Comparison of ENCODE assay signal across 8 mouse cellular contexts in the genomic region with DNA sequence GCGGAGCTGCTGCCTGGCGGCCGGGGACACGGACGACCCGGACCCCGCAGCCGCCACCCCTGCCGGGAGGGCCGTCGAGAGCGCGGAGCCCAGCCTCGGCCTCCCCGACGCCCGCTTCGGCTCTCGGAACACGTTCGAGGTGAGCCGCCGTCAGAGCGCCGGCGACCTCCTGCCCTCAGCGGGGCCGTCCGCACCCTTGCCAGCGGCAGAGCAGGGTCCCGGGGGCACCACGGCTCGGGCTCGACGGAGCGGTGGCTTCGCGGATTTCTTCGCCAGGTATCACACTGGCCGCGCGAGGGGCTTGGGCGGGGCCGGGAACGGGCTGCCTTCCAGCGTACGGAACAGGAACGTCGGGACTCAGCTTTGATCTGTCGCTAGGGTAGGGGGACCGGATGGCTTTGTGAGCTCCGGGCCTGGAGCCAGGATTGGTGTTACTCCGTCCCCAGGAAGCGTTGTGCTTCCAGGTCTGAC. TPM values are rescaled to one million over a fixed set of nuclear protein-coding genes. Genes with fewer than 3 reads are reported as not detected.
DNase-seq lines count a peak whose midpoint lies in the region; ATAC-seq and TF ChIP-seq lines count a peak whose summit lies in the region.

No protein-coding gene starts in this region.

- peak overlapping the region; percentile 62 for H3K4me2 ChIP-seq in hindbrain, postnatal 0 days (ENCODE audit: low read depth, low read length)

- no peaks in the 10 kb centered on the region for H3K36me3 ChIP-seq in hindbrain, postnatal 0 days (ENCODE audit: insufficient read depth, low read length)

- no peaks in the 10 kb centered on the region for H3K27me3 ChIP-seq in hindbrain, postnatal 0 days (ENCODE audit: insufficient read depth, low read length)

- H3K4me3 ChIP-seq in cortical plate, adult 2 months (ENCODE audit: insufficient read depth, low read length), result peak overlapping the region; percentile 35
- H3K4me3 ChIP-seq in hindbrain, postnatal 0 days (ENCODE audit: low read length), result peak overlapping the region; percentile 94

- no peak for ATAC-seq in frontal cortex, adult (ENCODE audit: low TSS enrichment)
- ATAC-seq in hindbrain, postnatal 0 days, result peak; percentile 65
- ATAC-seq in megakaryocyte progenitor cell, adult 5-6 weeks (replicated peaks; ENCODE audit: poor library complexity), result peak; percentile 32

- H3K9ac ChIP-seq in hindbrain, postnatal 0 days (replicated peaks; ENCODE audit: low read length), result peak overlapping the region; percentile 91

- WGBS in hindbrain, postnatal 0 days, result under 1% methylated on average over 51 of the region's 54 CpGs

- DNase-seq in frontal cortex, postnatal 10 days (ENCODE audit: low spot score in 2 of 2), result peak; percentile 37 to 48
- peak; percentile 60 for DNase-seq in gastrocnemius, postnatal 14 days
- DNase-seq in hindbrain, postnatal 0 days (ENCODE audit: low spot score), result peak; percentile 78
- peak; percentile 20 to 21 for DNase-seq in left cerebral cortex, postnatal 25 days (ENCODE audit: low spot score in 2 of 2)
- peak; percentile 11 to 24 for DNase-seq in right cerebral cortex, postnatal 36 days (ENCODE audit: low spot score in 2 of 2)

- no peaks in the 10 kb centered on the region for H3K9me3 ChIP-seq in hindbrain, postnatal 0 days (ENCODE audit: low read length)

- peak overlapping the region; percentile 95 for H3K27ac ChIP-seq in cortical plate, adult 2 months (ENCODE audit: insufficient read depth, low read length)
- peak overlapping the region; percentile 95 for H3K27ac ChIP-seq in hindbrain, postnatal 0 days

- no peak for TF ChIP-seq POLR2A in cortical plate, adult 2 months (IDR thresholded peaks at IDR 0.05; ENCODE audit: extremely low read depth, insufficient read depth, low read length)

- TF ChIP-seq CTCF in cortical plate, adult 2 months (IDR thresholded peaks at IDR 0.05; ENCODE audit: extremely low read depth, insufficient read depth, low read length), result no peak
- no peak for TF ChIP-seq CTCF in hindbrain, postnatal 0 days (IDR thresholded peaks at IDR 0.05; ENCODE audit: low read depth)

- intact Hi-C loops in gastrocnemius, postnatal 14 days (cut with DNase I; ENCODE audit: low total_unique reads), result no loop called here
- intact Hi-C loops in left cerebral cortex, postnatal 25 days (cut with DNase I), result no loop called here

- peaks cover 2% of the 10 kb centered on the region; the same call in 1 of the 2 replicates for H3K4me1 ChIP-seq in cortical plate, adult 2 months (ENCODE audit: control insufficient read depth, insufficient read depth, low read length)
- peaks cover 5% of the 10 kb centered on the region; the same call in 1 of the 2 replicates for H3K4me1 ChIP-seq in hindbrain, postnatal 0 days (ENCODE audit: insufficient read depth, low read length)

RNA-seq across cellular contexts. Expression of a gene that starts 0.8 kb away (rescaled TPM):
- 6.9 and 7.0 TPM in 2 replicates for polyA plus RNA-seq in cortical plate, adult 2 months (2012; rRNA removed)
- total RNA-seq in gastrocnemius, postnatal 14 days (2021), result 1 to 10 TPM; 3.1 to 3.7 TPM
- total RNA-seq in hindbrain, postnatal 0 days (2014; rRNA removed), result 26.7 and 35.5 TPM in 2 replicates
- polyA plus RNA-seq in hindbrain, postnatal 0 days (2015; fragmentation: Nextera tagmentation; extraction: Ambion mirVana), result 6.1 and 7.3 TPM in 2 replicates
- 10 to 100 TPM; 11.4 to 12.8 TPM for total RNA-seq in left cerebral cortex, postnatal 25 days (2021)
- 1.7 and 2.0 TPM in 2 replicates for total RNA-seq in megakaryocyte progenitor cell, adult 5-6 weeks (2015)
- 3.0 TPM in 2 replicates for total RNA-seq in megakaryocyte progenitor cell, adult 5-6 weeks (2017)

RNA-seq across cellular contexts. Expression of a gene that starts 18.2 kb away (rescaled TPM):
- polyA plus RNA-seq in cortical plate, adult 2 months (2012; rRNA removed), result 8.0 TPM in 2 replicates
- total RNA-seq in gastrocnemius, postnatal 14 days (2021), result 1 to 10 TPM; 5.3 to 7.7 TPM
- total RNA-seq in hindbrain, postnatal 0 days (2014; rRNA removed), result 6.4 and 7.8 TPM in 2 replicates
- polyA plus RNA-seq in hindbrain, postnatal 0 days (2015; fragmentation: Nextera tagmentation; extraction: Ambion mirVana), result 2.5 and 3.2 TPM in 2 replicates
- total RNA-seq in left cerebral cortex, postnatal 25 days (2021), result 10 to 100 TPM; 12.1 to 13.3 TPM
- total RNA-seq in megakaryocyte progenitor cell, adult 5-6 weeks (2015), result 14.5 and 15.8 TPM in 2 replicates
- total RNA-seq in megakaryocyte progenitor cell, adult 5-6 weeks (2017), result 35.0 and 45.5 TPM in 2 replicates

Comparison
In these comparisons a context has a peak if more than half of its experiments do, and no peak if none do; other contexts are left out.
1. DNase-seq: peak in every context shown above with its lines; median percentile 78 in hindbrain, postnatal 0 days; 60 in gastrocnemius, postnatal 14 days; 42 in frontal cortex, postnatal 10 days; 20 in left cerebral cortex, postnatal 25 days; 18 in right cerebral cortex, postnatal 36 days.